ENCODE assay signal across 8 mouse cellular contexts in genomic region chr19:34746688-34747504, GRCm38 (mm10). TPM values are rescaled to one million over a fixed set of nuclear protein-coding genes. Genes with fewer than 3 reads are reported as not detected.
DNase-seq lines count a peak whose midpoint lies in the region; ATAC-seq and TF ChIP-seq lines count a peak whose summit lies in the region.

Gene Slc16a12, minus strand, starts transcription at chr19:34747289.

- peak within 1 kb of the TSS; percentile 88 for H3K4me2 ChIP-seq in heart, embryonic 12.5 days
- peak within 1 kb of the TSS; percentile 99 for H3K4me2 ChIP-seq in kidney, embryonic 14.5 days (replicated peaks; ENCODE audit: low read depth, low read length)
- peak within 1 kb of the TSS; percentile 87 for H3K4me2 ChIP-seq in lung, embryonic 14.5 days

- H3K9me3 ChIP-seq in heart, embryonic 12.5 days (replicated peaks), result no peaks in the 10 kb centered on the region
- no peaks in the 10 kb centered on the region for H3K9me3 ChIP-seq in kidney, embryonic 14.5 days (ENCODE audit: control insufficient read depth, low read length)
- no peaks in the 10 kb centered on the region for H3K9me3 ChIP-seq in lung, embryonic 14.5 days (ENCODE audit: low read depth, low read length)

- H3K27ac ChIP-seq in heart, embryonic 12.5 days (ENCODE audit: poor library complexity, severe bottlenecking), result peak within 1 kb of the TSS; percentile 90
- H3K27ac ChIP-seq in kidney, embryonic 14.5 days (ENCODE audit: low read depth, low read length), result no peak within 1 kb of the TSS; the same call in 1 of the 2 replicates
- H3K27ac ChIP-seq in lung, embryonic 14.5 days (ENCODE audit: low read depth), result peak within 1 kb of the TSS; percentile 92
- H3K27ac ChIP-seq in olfactory bulb, adult 2 months (ENCODE audit: insufficient read depth, low read depth, low read length), result no peak within 1 kb of the TSS

- no peak for TF ChIP-seq POLR2A in olfactory bulb, adult 2 months (IDR thresholded peaks at IDR 0.05; ENCODE audit: insufficient read depth, low read depth, low read length)

- peak within 1 kb of the TSS; percentile 85 for H3K9ac ChIP-seq in heart, embryonic 12.5 days
- H3K9ac ChIP-seq in kidney, embryonic 14.5 days (ENCODE audit: low read depth, low read length), result peak within 1 kb of the TSS; percentile 68
- peak within 1 kb of the TSS; percentile 82 for H3K9ac ChIP-seq in lung, embryonic 14.5 days

- peaks cover 6% of the 10 kb centered on the region for H3K4me1 ChIP-seq in heart, embryonic 12.5 days (replicated peaks)
- H3K4me1 ChIP-seq in kidney, embryonic 14.5 days (ENCODE audit: control insufficient read depth, insufficient read depth, low read length), result no peaks in the 10 kb centered on the region
- peaks cover 7% of the 10 kb centered on the region; the same call in 1 of the 2 replicates for H3K4me1 ChIP-seq in lung, embryonic 14.5 days (ENCODE audit: insufficient read depth)
- H3K4me1 ChIP-seq in olfactory bulb, adult 2 months (ENCODE audit: control insufficient read depth, insufficient read depth, low read length), result peaks cover 11% of the 10 kb centered on the region

- ATAC-seq in heart, embryonic 12.5 days (ENCODE audit: insufficient number of reproducible peaks, low FRiP score), result peak; percentile 79
- ATAC-seq in kidney, embryonic 14.5 days (ENCODE audit: low FRiP score, low TSS enrichment), result peak; percentile 85
- ATAC-seq in lung, embryonic 14.5 days (ENCODE audit: insufficient read depth), result peak; percentile 72

- DNase-seq in ovary, postnatal 10 days (ENCODE audit: low spot score), result peak; percentile 18
- no peak for DNase-seq in ovary, adult 18-20 months (ENCODE audit: low spot score)
- peak; percentile 58 for DNase-seq in embryo, embryonic 9.5 days (ENCODE audit: extremely low spot score)
- DNase-seq in lung, embryonic 14.5 days, result peak; percentile 59
- DNase-seq in cerebellum, adult 11 months, result no peak

- peak within 1 kb of the TSS; percentile 68 for H3K4me3 ChIP-seq in heart, embryonic 12.5 days
- peak within 1 kb of the TSS; percentile 67 for H3K4me3 ChIP-seq in kidney, embryonic 14.5 days (ENCODE audit: low read length)
- peak within 1 kb of the TSS; percentile 65 for H3K4me3 ChIP-seq in lung, embryonic 14.5 days (ENCODE audit: low read depth, low read length)
- peak within 1 kb of the TSS; percentile 52 for H3K4me3 ChIP-seq in olfactory bulb, adult 2 months (ENCODE audit: insufficient read depth, low read depth, low read length)

- WGBS in heart, embryonic 12.5 days, result under 1% methylated on average over 61 of the region's 61 CpGs
- under 1% methylated on average over 58 of the region's 61 CpGs for WGBS in kidney, embryonic 14.5 days
- WGBS in lung, embryonic 14.5 days, result 1% methylated on average over 60 of the region's 61 CpGs
- 1% methylated on average over 61 of the region's 61 CpGs for WGBS in olfactory bulb, adult 2 months

- no peaks in the 10 kb centered on the region for H3K36me3 ChIP-seq in heart, embryonic 12.5 days
- H3K36me3 ChIP-seq in kidney, embryonic 14.5 days (ENCODE audit: control insufficient read depth, insufficient read depth, low read length), result no peaks in the 10 kb centered on the region
- H3K36me3 ChIP-seq in lung, embryonic 14.5 days (ENCODE audit: insufficient read depth), result no peaks in the 10 kb centered on the region

- TF ChIP-seq CTCF in lung, embryonic 14.5 days (IDR thresholded peaks at IDR 0.05; ENCODE audit: low read depth), result no peak
- no peak for TF ChIP-seq CTCF in olfactory bulb, adult 2 months (IDR thresholded peaks at IDR 0.05; ENCODE audit: insufficient read depth, low read depth, low read length)

- no peaks in the 10 kb centered on the region for H3K27me3 ChIP-seq in heart, embryonic 12.5 days (replicated peaks)
- H3K27me3 ChIP-seq in kidney, embryonic 14.5 days (ENCODE audit: control insufficient read depth, insufficient read depth, low read length), result peaks cover 5% of the 10 kb centered on the region; the same call in 1 of the 2 replicates
- H3K27me3 ChIP-seq in lung, embryonic 14.5 days (ENCODE audit: insufficient read depth, low read length), result peaks cover 4% of the 10 kb centered on the region

RNA-seq across cellular contexts. Expression of gene Slc16a12, which starts in this region (rescaled TPM):
- 37.2 and 37.8 TPM in 2 replicates for polyA plus RNA-seq in heart, embryonic 12.5 days (2016; fragmentation: Nextera tagmentation; extraction: Ambion mirVana)
- polyA plus RNA-seq in kidney, embryonic 14.5 days (2014; fragmentation: Nextera tagmentation; extraction: Ambion mirVana), result 2.7 and 7.4 TPM in 2 replicates
- 13.4 and 15.4 TPM in 2 replicates for polyA plus RNA-seq in lung, embryonic 14.5 days (2014; fragmentation: Nextera tagmentation; extraction: Ambion mirVana)
- polyA plus RNA-seq in olfactory bulb, adult 2 months (2012; ENCODE audit: insufficient read depth, insufficient read length, low replicate concordance, missing spikeins), result not detected in 2 replicates

Comparison
In these comparisons a context has a peak if more than half of its experiments do, and no peak if none do; other contexts are left out.
1. DNase-seq: peak in ovary, postnatal 10 days (single experiment), embryo, embryonic 9.5 days (single experiment) and lung, embryonic 14.5 days (single experiment); none in ovary, adult 18-20 months (single experiment) and cerebellum, adult 11 months (single experiment).
2. H3K27ac ChIP-seq: peak in heart, embryonic 12.5 days (single experiment) and lung, embryonic 14.5 days (single experiment); none in kidney, embryonic 14.5 days (single experiment) and olfactory bulb, adult 2 months (single experiment).
3. Peak in every context shown above with its lines, with median percentiles within 50 percentile points of each other: ATAC-seq, H3K4me2 ChIP-seq, H3K4me3 ChIP-seq and H3K9ac ChIP-seq.